Mouse (Mus musculus): ENCODE measurements at regions not wholly inside any gene's neighbourhood (a gene's known extent, or its start where the extent isn't known, plus 50 kb on each side); places are given as distances from the start of the nearest gene placed in this dataset.
A peak's percentile ranks its signal among the peaks of the same experiment; 100 is the strongest.

DNA sequence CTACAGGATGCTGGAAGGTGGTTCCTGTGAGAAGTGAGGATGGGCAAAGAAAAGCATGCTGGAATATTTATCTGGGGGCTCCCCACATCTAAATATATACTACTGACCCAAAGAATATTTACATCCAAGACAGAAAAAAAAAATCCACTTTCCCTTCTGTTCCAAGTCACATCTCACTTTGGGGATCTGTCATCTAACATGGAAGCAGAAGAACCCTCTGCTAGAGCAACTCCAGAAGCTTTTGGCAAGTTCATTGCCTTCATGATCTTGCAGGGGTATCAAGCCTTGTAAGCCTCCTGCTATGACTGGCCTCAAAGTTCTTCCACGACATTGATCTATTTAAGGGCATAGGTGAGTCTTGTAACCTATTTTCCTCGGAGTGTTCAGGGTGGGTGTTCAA, 64.9 kb upstream of the Spdye4c start:
- no peak for DNase-seq (ENCODE audit: low read depth)

DNA sequence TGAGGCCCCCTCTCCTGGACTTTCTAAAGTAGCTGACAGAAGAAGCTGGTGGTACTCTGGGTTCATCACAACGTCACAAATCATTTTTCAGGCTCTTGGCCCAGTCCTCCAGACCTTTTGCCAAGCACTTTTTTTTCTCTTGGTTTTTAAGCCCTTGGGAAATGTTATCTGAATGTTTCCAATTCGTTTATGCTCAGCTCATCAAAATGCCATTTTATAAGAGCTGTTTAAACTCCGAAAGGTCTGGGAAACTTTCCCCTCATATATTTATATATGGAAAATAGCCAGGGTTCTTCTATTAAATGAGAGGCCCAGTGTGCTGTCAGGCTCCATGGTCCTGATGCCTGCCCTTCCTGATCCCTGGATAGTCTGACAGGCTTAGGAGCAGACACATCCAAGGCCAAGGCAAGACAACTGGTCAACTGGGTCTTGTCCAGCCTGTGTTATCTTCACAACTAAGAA, 64.1 kb upstream of the Spdye4c start:
- no peak for DNase-seq (ENCODE audit: low read depth)

DNA sequence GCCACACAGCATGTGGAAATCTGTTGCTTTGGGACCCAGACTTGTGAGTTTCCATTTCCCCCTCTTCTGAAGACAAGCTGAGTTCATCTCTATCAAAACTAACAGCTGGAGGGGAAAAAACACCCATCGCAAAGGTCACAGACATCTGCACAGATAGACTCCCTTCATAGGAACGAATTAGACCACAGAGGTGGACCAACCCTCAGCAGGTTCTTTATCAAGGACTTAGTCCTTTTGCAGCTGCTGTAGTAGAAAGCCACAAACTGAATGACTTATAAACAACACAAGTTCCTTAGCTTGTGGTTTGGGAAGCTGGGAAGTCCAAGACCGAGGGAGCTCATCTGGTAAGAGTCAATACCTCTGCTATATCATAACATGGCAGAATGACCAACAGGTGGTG, 54.7 kb upstream of the Spdye4c start:
- peak; percentile 28 for DNase-seq (ENCODE audit: low read depth)

DNA sequence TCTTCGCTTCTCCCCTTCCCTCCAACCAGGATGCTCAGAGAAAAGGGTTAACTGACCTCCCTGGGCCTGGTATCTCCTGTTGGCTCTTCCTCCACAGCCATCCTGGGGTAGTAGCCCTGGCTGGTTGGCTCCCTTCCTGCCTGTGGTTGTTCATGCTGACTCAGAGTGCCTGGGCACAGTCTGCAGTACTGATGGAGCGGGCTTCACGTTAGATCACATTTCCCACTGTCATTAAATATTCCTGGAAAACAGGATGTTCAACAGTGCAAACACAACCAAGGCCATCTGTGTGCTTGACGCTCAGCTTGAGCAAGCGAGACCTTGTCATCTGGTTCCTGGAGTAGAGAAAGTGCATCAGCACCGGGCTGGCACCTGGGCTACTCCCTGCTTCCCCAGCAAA, 53.6 kb upstream of the Spdye4c start:
- DNase-seq (ENCODE audit: low read depth): no peak

DNA sequence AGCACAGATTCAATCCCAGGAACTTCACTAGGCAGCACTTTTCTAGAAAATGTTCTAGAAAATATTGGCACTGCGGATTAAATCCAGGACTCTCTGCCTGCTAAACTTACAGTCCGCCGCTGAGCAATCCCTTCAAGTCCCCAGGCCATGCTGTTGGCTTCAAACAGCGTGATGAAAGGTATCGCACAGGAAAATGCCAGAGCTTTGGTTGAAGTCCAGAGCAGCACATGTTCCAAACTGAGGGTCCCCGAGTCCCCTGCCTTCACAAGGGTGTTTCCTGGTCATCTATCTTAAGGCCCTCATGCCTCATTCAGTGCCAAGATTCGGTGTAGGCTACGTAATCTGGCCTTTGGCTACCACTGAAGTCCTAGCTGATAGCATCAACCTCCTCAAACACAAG, 52.3 kb upstream of the Spdye4c start:
- no peak for DNase-seq (ENCODE audit: low read depth)
